Mouse (Mus musculus) forebrain, embryonic 10.5 days (tissue): ENCODE measurements around the gene Gm10147. TPM values are rescaled to one million over a fixed set of nuclear protein-coding genes. Genes with fewer than 3 reads are reported as not detected.
"Not testable (repeated sequence)": the region's sequence is repeated elsewhere in the genome, so short reads cannot be mapped to it uniquely, and the experiment has no call there.

ENCODE experiments used
- DNase-seq: peaks from one replicate; pipeline ENCODE4 v3.0.0-alpha.2; 2017; ENCODE audit warnings: low spot score; ENCODE audit errors: extremely low spot score
- H3K27ac ChIP-seq: fragments of 300-500 bp; sonication (generic); 2 replicates; pipeline ENCODE4 v1.5.1; 2016; ENCODE audit warnings: mild to moderate bottlenecking
- H3K27me3 ChIP-seq: fragments of 300-500 bp; sonication (generic); 2 replicates; pipeline ENCODE4 v1.6.1; 2016; ENCODE audit warnings: mild to moderate bottlenecking; ENCODE audit not compliant: poor library complexity, severe bottlenecking
- H3K36me3 ChIP-seq: fragments of 300-500 bp; sonication (generic); replicated peaks from 2 replicates; pipeline ENCODE4 v1.6.1; 2016; ENCODE audit warnings: mild to moderate bottlenecking, moderate library complexity
- H3K4me1 ChIP-seq: fragments of 300-500 bp; sonication (generic); 2 replicates; pipeline ENCODE4 v1.6.1; 2016
- H3K4me3 ChIP-seq: fragments of 300-500 bp; sonication (generic); 2 replicates; pipeline ENCODE4 v1.5.1; 2016; ENCODE audit warnings: mild to moderate bottlenecking, moderate library complexity
- H3K9me3 ChIP-seq: fragments of 300-500 bp; sonication (generic); 2 replicates; pipeline ENCODE4 v1.6.1; 2016; ENCODE audit warnings: mild to moderate bottlenecking, moderate library complexity
- WGBS: fragments of 180-500 bp; shearing (Covaris S2); methylation state at CpG from one replicate; pipeline ENCODE4 v1.1.7; 2016; 5-methylcytosine and 5-hydroxymethylcytosine counted together
- microRNA-seq: library from miRNA; unstranded; fragments of <30 nt; microRNA quantifications from one replicate; pipeline ENCODE4, GENCODE M21; 2017
- polyA plus RNA-seq: library from polyadenylated mRNA; unstranded; fragments of >200 nt; fragmentation: Nextera tagmentation; extraction: Ambion mirVana; gene quantifications from 2 replicates; pipeline ENCODE4 v1.2.1, GENCODE M21; 2016

Gm10147 gene
- polyA plus RNA-seq: not detected in 2 replicates

DNA sequence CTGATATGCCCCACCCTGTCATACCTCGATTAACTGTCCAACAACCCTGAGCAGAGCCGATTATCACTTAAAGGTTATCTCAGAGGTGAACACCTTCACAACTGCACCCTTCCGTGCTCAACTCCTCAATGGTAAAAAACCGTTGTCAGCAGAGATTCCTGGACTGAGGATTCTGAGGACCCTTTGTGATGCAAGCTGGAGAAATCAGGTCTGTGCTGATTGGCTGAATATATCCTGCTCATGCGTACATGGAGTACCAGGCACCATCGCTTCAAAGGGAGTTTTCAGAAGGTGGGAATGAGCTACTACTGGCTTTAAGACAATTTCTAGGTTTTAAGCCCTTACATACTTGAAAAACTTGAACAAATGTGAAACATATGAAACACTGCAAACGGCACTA, at the start of gene Gm10147:
Gm10147 (minus strand) TSS at position 101 of the 400 bp plus-strand sequence.
- WGBS: no CpG with 5 or more reads among the region's 7 CpGs

More for the DNA sequence above, at the start of gene Gm10147:
- H3K27me3 ChIP-seq, DNase-seq, H3K9me3 ChIP-seq, H3K4me3 ChIP-seq, H3K4me1 ChIP-seq, H3K27ac ChIP-seq, H3K36me3 ChIP-seq: not testable (repeated sequence)

Small RNA genes within 50 kb of the gene (microRNA-seq; reads per million reads assigned to microRNA genes)
- not detected for gene Gm44499
